Mouse (Mus musculus) hindbrain, embryonic 14.5 days (tissue): ENCODE measurements around the gene Gm42906. TPM values are rescaled to one million over a fixed set of nuclear protein-coding genes. Genes with fewer than 3 reads are reported as not detected.
A peak's percentile ranks its signal among the peaks of the same experiment; 100 is the strongest.

ENCODE experiments used
- ATAC-seq: fragments of 200-750 bp; cut with Nextera tagmentation; 2 replicates; pipeline ENCODE4 v1.8.0; 2017; ENCODE audit warnings: moderate number of reproducible peaks, mild to moderate bottlenecking, moderate TSS enrichment, moderate library complexity; ENCODE audit not compliant: low FRiP score
- DNase-seq: peaks from one replicate; pipeline ENCODE4 v3.0.0-alpha.2; 2015; ENCODE audit warnings: low spot score
- H3K27ac ChIP-seq: fragments of 300-500 bp; sonication (generic); 2 replicates; pipeline ENCODE4 v1.5.1; 2014; ENCODE audit warnings: mild to moderate bottlenecking, moderate library complexity
- H3K27me3 ChIP-seq: fragments of 300-500 bp; sonication (generic); 2 replicates; pipeline ENCODE4 v1.6.1; 2014; ENCODE audit warnings: mild to moderate bottlenecking, low read length, mixed read lengths; ENCODE audit not compliant: control insufficient read depth, insufficient read depth
- H3K36me3 ChIP-seq: fragments of 300-500 bp; sonication (generic); replicated peaks from 2 replicates; pipeline ENCODE4 v1.6.1; 2014; ENCODE audit not compliant: control insufficient read depth, insufficient read depth
- H3K4me1 ChIP-seq: fragments of 300-500 bp; sonication (generic); replicated peaks from 2 replicates; pipeline ENCODE4 v1.6.1; 2014; ENCODE audit warnings: antibody characterized with exemption, low read length, mixed read lengths; ENCODE audit not compliant: control insufficient read depth, insufficient read depth
- H3K4me2 ChIP-seq: fragments of 300-500 bp; sonication (generic); replicated peaks from 2 replicates; pipeline ENCODE4 v1.6.1; 2014; ENCODE audit warnings: mild to moderate bottlenecking, moderate library complexity
- H3K4me3 ChIP-seq: fragments of 300-500 bp; sonication (generic); replicated peaks from 2 replicates; pipeline ENCODE4 v1.5.1; 2014; ENCODE audit warnings: mild to moderate bottlenecking, low read length
- H3K9ac ChIP-seq: fragments of 300-500 bp; sonication (generic); 2 replicates; pipeline ENCODE4 v1.6.1; 2014
- H3K9me3 ChIP-seq: fragments of 300-500 bp; sonication (generic); 2 replicates; pipeline ENCODE4 v1.6.1; 2016; ENCODE audit warnings: low read length; ENCODE audit not compliant: control insufficient read depth
- WGBS: fragments of 180-500 bp; shearing (Covaris S2); extraction: QIAGEN DNeasy Blood & Tissue Kit; methylation state at CpG from one replicate; pipeline ENCODE4 v1.1.7; 2014; 5-methylcytosine and 5-hydroxymethylcytosine counted together
- polyA plus RNA-seq: library from polyadenylated mRNA; unstranded; fragments of >200 nt; fragmentation: Nextera tagmentation; extraction: Ambion mirVana; gene quantifications from 2 replicates; pipeline ENCODE4 v1.2.1, GENCODE M21; 2014

Gm42906 gene
- polyA plus RNA-seq, 1 experiment from 2014 or later = not detected

- Histone ChIP-seq H3K9me3 (no peaks in the 10 kb centered on the region), H3K36me3 (no peaks in the 10 kb centered on the region), H3K27ac (peak overlapping the region; percentile 43; the same call in 1 of the 2 replicates), H3K9ac (no peak overlapping the region), H3K4me3 (peak overlapping the region; percentile 9; the same call in 1 of the 2 replicates), H3K27me3 (no peaks in the 10 kb centered on the region), H3K4me1 (peaks cover 9% of the 10 kb centered on the region; the same call in 1 of the 2 replicates), H3K4me2 (peak overlapping the region; percentile 21)
- 47% methylated on average over 6 of the region's 6 CpGs for WGBS
- ATAC-seq (no peak), DNase-seq (no peak)
Measured at GRCm38 (mm10) chr5:151127298-151127717, 300.7 kb downstream of the Gm42906 start.

GRCm38 (mm10) chr5:151126608-151127005 is 301.4 kb downstream of the Gm42906 start:
- peaks cover 9% of the 10 kb centered on the region; the same call in 1 of the 2 replicates for H3K4me1 ChIP-seq
- H3K36me3 ChIP-seq = no peaks in the 10 kb centered on the region
- H3K27ac ChIP-seq = peak overlapping the region; percentile 43; the same call in 1 of the 2 replicates
- ATAC-seq (no peak), DNase-seq (no peak)
- no peaks in the 10 kb centered on the region for H3K9me3 ChIP-seq
- no peak overlapping the region for H3K9ac ChIP-seq
- H3K4me3 ChIP-seq = 0 out of 2 replicates have a peak overlapping the region, but pooled peaks have one; percentile 9
- 65% methylated on average over 10 of the region's 10 CpGs for WGBS
- H3K4me2 ChIP-seq = peak overlapping the region; percentile 21; the same call in 1 of the 2 replicates
- H3K27me3 ChIP-seq = no peaks in the 10 kb centered on the region

DNA sequence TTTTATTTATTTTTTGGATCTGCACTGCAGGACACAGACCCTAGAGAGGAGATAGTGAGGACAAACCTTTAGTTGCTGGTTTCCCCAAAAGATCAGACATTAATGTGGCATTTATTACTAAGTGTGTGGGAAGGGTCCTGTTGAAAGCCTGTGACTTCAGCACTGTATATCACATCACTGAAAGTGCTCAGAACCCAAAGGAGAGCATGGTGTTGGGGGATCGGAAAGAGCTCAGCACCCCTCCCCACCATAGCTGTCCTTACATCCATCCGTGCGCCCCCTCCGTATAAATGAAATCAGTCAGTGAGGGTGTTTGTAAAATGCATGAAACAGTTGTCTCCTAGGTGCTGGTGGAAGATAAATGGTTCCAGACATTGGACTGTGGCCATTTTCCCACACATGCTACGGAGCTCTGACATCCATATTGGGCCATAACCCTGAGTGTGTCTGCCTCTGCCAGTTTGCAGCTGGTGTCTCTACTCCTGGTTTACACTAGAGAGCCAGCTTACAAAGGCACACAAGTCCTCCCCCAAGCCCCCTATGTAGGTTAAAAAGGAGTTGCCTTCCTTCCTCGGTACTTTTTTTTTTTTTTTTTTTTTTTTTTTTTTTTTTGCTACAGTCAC is 301.9 kb downstream of the Gm42906 start:
- no peaks in the 10 kb centered on the region for H3K9me3 ChIP-seq
- DNase-seq (no peak), ATAC-seq (peak; percentile 48; the same call in 1 of the 2 replicates)
- peak overlapping the region; percentile 21; the same call in 1 of the 2 replicates for H3K4me2 ChIP-seq
- H3K27me3 ChIP-seq = no peaks in the 10 kb centered on the region
- H3K4me3 ChIP-seq = no peak overlapping the region
- no peak overlapping the region for H3K9ac ChIP-seq
- peaks cover 9% of the 10 kb centered on the region; the same call in 1 of the 2 replicates for H3K4me1 ChIP-seq
- H3K36me3 ChIP-seq = no peaks in the 10 kb centered on the region
- WGBS = 51% methylated on average over 6 of the region's 6 CpGs
- peak overlapping the region; percentile 43; the same call in 1 of the 2 replicates for H3K27ac ChIP-seq

DNA sequence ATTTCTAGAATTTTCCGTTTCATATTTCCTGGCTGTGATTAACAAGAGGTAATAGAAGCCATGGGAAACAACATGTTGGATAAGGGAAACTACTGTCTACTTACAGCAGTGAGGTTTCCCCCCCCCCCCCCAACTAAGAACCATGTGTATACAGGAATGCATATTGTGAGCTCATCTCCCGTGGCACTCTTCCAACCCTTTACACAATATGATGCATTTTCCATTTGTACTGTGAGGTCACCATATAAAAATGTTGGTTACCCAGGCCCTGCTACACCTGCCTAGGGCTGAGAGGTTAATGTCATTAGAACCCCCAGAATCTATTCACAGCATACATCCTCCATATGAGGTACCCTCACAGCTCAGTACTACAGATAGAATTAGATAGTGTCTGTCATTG is 310.1 kb downstream of the Gm42906 start:
- H3K4me1 ChIP-seq = no peaks in the 10 kb centered on the region
- H3K27ac ChIP-seq = no peak overlapping the region
- no peak for DNase-seq
- H3K36me3 ChIP-seq = no peaks in the 10 kb centered on the region
- WGBS = 88% methylated on average over 2 of the region's 2 CpGs
- no peaks in the 10 kb centered on the region for H3K9me3 ChIP-seq
- no peak for ATAC-seq
- no peaks in the 10 kb centered on the region for H3K27me3 ChIP-seq
- no peak overlapping the region for H3K9ac ChIP-seq
- H3K4me3 ChIP-seq = no peak overlapping the region
- no peak overlapping the region for H3K4me2 ChIP-seq

- H3K27ac ChIP-seq = no peak overlapping the region
- H3K9me3 ChIP-seq = no peaks in the 10 kb centered on the region
- H3K4me2 ChIP-seq = no peak overlapping the region
- ATAC-seq (no peak), DNase-seq (no peak)
- H3K4me3 ChIP-seq = no peak overlapping the region
- H3K36me3 ChIP-seq = no peaks in the 10 kb centered on the region
- H3K4me1 ChIP-seq = no peaks in the 10 kb centered on the region
- no peaks in the 10 kb centered on the region for H3K27me3 ChIP-seq
- no peak overlapping the region for H3K9ac ChIP-seq
- 96% methylated on average over 5 of the region's 5 CpGs for WGBS
Measured at GRCm38 (mm10) chr5:151116192-151116887, 311.6 kb downstream of the Gm42906 start.

DNA sequence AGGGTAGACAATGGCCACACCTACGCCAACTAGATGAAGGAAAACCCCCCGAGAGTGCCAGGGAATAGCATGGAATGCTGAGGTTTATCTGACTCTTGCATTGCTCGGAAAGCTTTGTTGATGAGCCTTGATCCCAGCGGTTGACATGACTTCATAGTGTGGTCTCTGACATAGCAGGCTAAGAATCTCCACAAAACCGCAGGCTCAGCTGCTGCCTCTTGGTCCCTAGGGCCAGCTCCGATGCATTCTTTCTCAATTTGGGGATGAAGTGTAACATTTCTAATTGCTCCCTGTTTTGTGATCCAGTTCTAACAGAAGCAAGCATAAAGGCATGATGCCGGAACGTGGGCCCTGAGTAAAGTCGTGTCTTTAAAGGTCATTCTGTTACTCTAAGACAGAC is 315.2 kb downstream of the Gm42906 start:
- no peak for ATAC-seq
- DNase-seq = no peak
- Histone ChIP-seq H3K4me2 (no peak overlapping the region), H3K27ac (no peak overlapping the region), H3K9me3 (no peaks in the 10 kb centered on the region), H3K4me1 (no peaks in the 10 kb centered on the region), H3K9ac (no peak overlapping the region), H3K4me3 (no peak overlapping the region), H3K27me3 (no peaks in the 10 kb centered on the region), H3K36me3 (no peaks in the 10 kb centered on the region)
- WGBS = 80% methylated on average over 9 of the region's 9 CpGs

GRCm38 (mm10) chr5:151111080-151111871 is 316.7 kb downstream of the Gm42906 start:
- WGBS = 91% methylated on average over 7 of the region's 7 CpGs
- no peak for ATAC-seq
- H3K9me3 ChIP-seq = no peaks in the 10 kb centered on the region

GRCm38 (mm10) chr5:151110461-151110908 is 317.5 kb downstream of the Gm42906 start:
- Histone ChIP-seq H3K36me3 (no peaks in the 10 kb centered on the region), H3K27ac (no peak overlapping the region), H3K4me1 (no peaks in the 10 kb centered on the region), H3K27me3 (no peaks in the 10 kb centered on the region), H3K9me3 (no peaks in the 10 kb centered on the region), H3K4me2 (no peak overlapping the region), H3K9ac (no peak overlapping the region), H3K4me3 (no peak overlapping the region)
- WGBS = 58% methylated on average over 6 of the region's 6 CpGs
- DNase-seq = no peak
- no peak for ATAC-seq

More at GRCm38 (mm10) chr5:151111080-151111871, 316.7 kb downstream of the Gm42906 start:
- Histone ChIP-seq H3K4me1 (no peaks in the 10 kb centered on the region), H3K27me3 (no peaks in the 10 kb centered on the region), H3K4me2 (no peak overlapping the region), H3K4me3 (no peak overlapping the region), H3K27ac (no peak overlapping the region), H3K36me3 (no peaks in the 10 kb centered on the region), H3K9ac (no peak overlapping the region)
- DNase-seq = no peak

DNA sequence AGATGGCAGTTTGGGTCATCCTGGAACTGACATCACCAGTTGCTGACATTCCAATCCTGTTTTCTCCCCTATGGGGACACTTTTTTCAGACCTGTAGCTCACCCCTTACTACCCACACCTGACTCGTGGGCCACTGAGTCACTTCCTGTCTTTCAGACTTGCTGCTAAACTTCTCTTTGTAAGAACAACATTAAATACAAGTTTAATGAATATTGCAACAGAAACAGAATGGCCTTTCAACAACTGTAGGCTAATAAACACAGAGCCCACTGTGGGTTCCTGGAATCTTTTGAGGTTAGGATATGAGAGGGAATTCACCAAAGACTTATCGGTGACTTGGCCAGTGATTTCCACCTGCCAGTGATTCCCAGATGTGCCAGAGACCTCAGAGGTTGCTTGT is 318.1 kb downstream of the Gm42906 start:
- Histone ChIP-seq H3K27me3 (no peaks in the 10 kb centered on the region), H3K27ac (no peak overlapping the region), H3K36me3 (no peaks in the 10 kb centered on the region), H3K4me3 (no peak overlapping the region), H3K4me2 (no peak overlapping the region), H3K4me1 (no peaks in the 10 kb centered on the region), H3K9ac (no peak overlapping the region), H3K9me3 (no peaks in the 10 kb centered on the region)
- ATAC-seq (no peak), DNase-seq (no peak)
- 79% methylated on average over 2 of the region's 2 CpGs for WGBS
